Mouse (Mus musculus): ENCODE data around the gene Kmt2a. TPM values are rescaled to one million over a fixed set of nuclear protein-coding genes. Genes with fewer than 3 reads are reported as not detected.

The Kmt2a gene
- polyA plus RNA-seq, 1 experiment from 2014 or later = 9.8 TPM

GRCm38 (mm10) chr9:44878776-44879500, 2.2 kb downstream of the Kmt2a start:
- peak overlapping the region; percentile 97 for H3K9ac ChIP-seq (replicated peaks; ENCODE audit: low read length)
- DNase-seq (ENCODE audit: low spot score) (no peak), ATAC-seq (replicated peaks; ENCODE audit: insufficient number of reproducible peaks, low FRiP score, low TSS enrichment, low read depth) (no peak)
- no peaks in the 10 kb centered on the region for H3K9me3 ChIP-seq (replicated peaks; ENCODE audit: control insufficient read depth, low read length)
- 33% methylated on average over 9 of the region's 9 CpGs for WGBS
- H3K4me1 ChIP-seq (ENCODE audit: control insufficient read depth, insufficient read depth, low read length) = peaks cover 5% of the 10 kb centered on the region
- H3K4me2 ChIP-seq (ENCODE audit: low read depth, low read length) = peak overlapping the region; percentile 95
- H3K36me3 ChIP-seq (replicated peaks; ENCODE audit: control insufficient read depth, insufficient read depth, low read depth, low read length) = no peaks in the 10 kb centered on the region
- peak overlapping the region; percentile 93 for H3K4me3 ChIP-seq (ENCODE audit: low read depth, low read length)
- H3K27ac ChIP-seq (replicated peaks; ENCODE audit: low read depth, low read length) = no peak overlapping the region
- H3K27me3 ChIP-seq (ENCODE audit: control insufficient read depth, insufficient read depth, low read length) = no peaks in the 10 kb centered on the region

- ATAC-seq (replicated peaks; ENCODE audit: insufficient number of reproducible peaks, low FRiP score, low TSS enrichment, low read depth) (no peak), DNase-seq (ENCODE audit: low spot score) (no peak)
- Histone ChIP-seq H3K4me3 (ENCODE audit: low read depth, low read length) (no peak overlapping the region), H3K9ac (replicated peaks; ENCODE audit: low read length) (no peak overlapping the region), H3K27ac (replicated peaks; ENCODE audit: low read depth, low read length) (no peak overlapping the region), H3K36me3 (replicated peaks; ENCODE audit: control insufficient read depth, insufficient read depth, low read depth, low read length) (no peaks in the 10 kb centered on the region), H3K27me3 (ENCODE audit: control insufficient read depth, insufficient read depth, low read length) (no peaks in the 10 kb centered on the region), H3K4me2 (ENCODE audit: low read depth, low read length) (no peak overlapping the region), H3K9me3 (replicated peaks; ENCODE audit: control insufficient read depth, low read length) (no peaks in the 10 kb centered on the region), H3K4me1 (ENCODE audit: control insufficient read depth, insufficient read depth, low read length) (peaks cover 3% of the 10 kb centered on the region)
- 92% methylated on average over 7 of the region's 7 CpGs for WGBS
Observed at GRCm38 (mm10) chr9:44877686-44878085, 3.4 kb downstream of the Kmt2a start.

GRCm38 (mm10) chr9:44875476-44875875, 5.6 kb downstream of the Kmt2a start:
- no peak for ATAC-seq (replicated peaks; ENCODE audit: insufficient number of reproducible peaks, low FRiP score, low TSS enrichment, low read depth)
- Histone ChIP-seq H3K4me1 (ENCODE audit: control insufficient read depth, insufficient read depth, low read length) (peaks cover 3% of the 10 kb centered on the region), H3K4me2 (ENCODE audit: low read depth, low read length) (no peak overlapping the region), H3K36me3 (replicated peaks; ENCODE audit: control insufficient read depth, insufficient read depth, low read depth, low read length) (no peaks in the 10 kb centered on the region; the same call in 1 of the 2 replicates), H3K27ac (replicated peaks; ENCODE audit: low read depth, low read length) (no peak overlapping the region), H3K9ac (replicated peaks; ENCODE audit: low read length) (no peak overlapping the region), H3K4me3 (ENCODE audit: low read depth, low read length) (no peak overlapping the region), H3K27me3 (ENCODE audit: control insufficient read depth, insufficient read depth, low read length) (no peaks in the 10 kb centered on the region), H3K9me3 (replicated peaks; ENCODE audit: control insufficient read depth, low read length) (no peaks in the 10 kb centered on the region)
- no peak for DNase-seq (ENCODE audit: low spot score)
- 64% methylated on average over 7 of the region's 7 CpGs for WGBS

GRCm38 (mm10) chr9:44874198-44874597, 6.9 kb downstream of the Kmt2a start:
- Histone ChIP-seq H3K4me2 (ENCODE audit: low read depth, low read length) (no peak overlapping the region), H3K9ac (replicated peaks; ENCODE audit: low read length) (no peak overlapping the region), H3K9me3 (replicated peaks; ENCODE audit: control insufficient read depth, low read length) (no peaks in the 10 kb centered on the region), H3K36me3 (replicated peaks; ENCODE audit: control insufficient read depth, insufficient read depth, low read depth, low read length) (no peaks in the 10 kb centered on the region; the same call in 1 of the 2 replicates), H3K4me1 (ENCODE audit: control insufficient read depth, insufficient read depth, low read length) (peaks cover 3% of the 10 kb centered on the region), H3K27ac (replicated peaks; ENCODE audit: low read depth, low read length) (0 out of 2 replicates have a peak overlapping the region, but pooled peaks have one; percentile 35), H3K27me3 (ENCODE audit: control insufficient read depth, insufficient read depth, low read length) (no peaks in the 10 kb centered on the region), H3K4me3 (ENCODE audit: low read depth, low read length) (no peak overlapping the region)
- no peak for ATAC-seq (replicated peaks; ENCODE audit: insufficient number of reproducible peaks, low FRiP score, low TSS enrichment, low read depth)
- DNase-seq (ENCODE audit: low spot score) = no peak

- Histone ChIP-seq H3K27ac (replicated peaks; ENCODE audit: low read depth, low read length) (0 out of 2 replicates have a peak overlapping the region, but pooled peaks have one; percentile 35), H3K4me3 (ENCODE audit: low read depth, low read length) (no peak overlapping the region), H3K4me2 (ENCODE audit: low read depth, low read length) (no peak overlapping the region), H3K27me3 (ENCODE audit: control insufficient read depth, insufficient read depth, low read length) (no peaks in the 10 kb centered on the region), H3K36me3 (replicated peaks; ENCODE audit: control insufficient read depth, insufficient read depth, low read depth, low read length) (no peaks in the 10 kb centered on the region; the same call in 1 of the 2 replicates), H3K9ac (replicated peaks; ENCODE audit: low read length) (no peak overlapping the region), H3K4me1 (ENCODE audit: control insufficient read depth, insufficient read depth, low read length) (peaks cover 1% of the 10 kb centered on the region), H3K9me3 (replicated peaks; ENCODE audit: control insufficient read depth, low read length) (no peaks in the 10 kb centered on the region)
- no peak for ATAC-seq (replicated peaks; ENCODE audit: insufficient number of reproducible peaks, low FRiP score, low TSS enrichment, low read depth)
- DNase-seq (ENCODE audit: low spot score) = no peak
- WGBS = 72% methylated on average over 5 of the region's 5 CpGs
Observed at GRCm38 (mm10) chr9:44873665-44874064, 7.4 kb downstream of the Kmt2a start.

- H3K9me3 ChIP-seq (replicated peaks; ENCODE audit: control insufficient read depth, low read length) = no peaks in the 10 kb centered on the region
- no peaks in the 10 kb centered on the region for H3K27me3 ChIP-seq (ENCODE audit: control insufficient read depth, insufficient read depth, low read length)
- DNase-seq (ENCODE audit: low spot score) = no peak
- no peak overlapping the region for H3K4me3 ChIP-seq (ENCODE audit: low read depth, low read length)
- H3K36me3 ChIP-seq (replicated peaks; ENCODE audit: control insufficient read depth, insufficient read depth, low read depth, low read length) = peaks cover 2% of the 10 kb centered on the region
- no peak overlapping the region for H3K27ac ChIP-seq (replicated peaks; ENCODE audit: low read depth, low read length)
- H3K4me1 ChIP-seq (ENCODE audit: control insufficient read depth, insufficient read depth, low read length) = no peaks in the 10 kb centered on the region
- no peak overlapping the region for H3K4me2 ChIP-seq (ENCODE audit: low read depth, low read length)
- WGBS = 82% methylated on average over 13 of the region's 13 CpGs
- no peak for ATAC-seq (replicated peaks; ENCODE audit: insufficient number of reproducible peaks, low FRiP score, low TSS enrichment, low read depth)
- no peak overlapping the region for H3K9ac ChIP-seq (replicated peaks; ENCODE audit: low read length)
Observed at GRCm38 (mm10) chr9:44868336-44869094, 12.6 kb downstream of the Kmt2a start.

- peaks cover 2% of the 10 kb centered on the region for H3K36me3 ChIP-seq (replicated peaks; ENCODE audit: control insufficient read depth, insufficient read depth, low read depth, low read length)
- ATAC-seq (replicated peaks; ENCODE audit: insufficient number of reproducible peaks, low FRiP score, low TSS enrichment, low read depth) (no peak), DNase-seq (ENCODE audit: low spot score) (no peak)
- H3K9me3 ChIP-seq (replicated peaks; ENCODE audit: control insufficient read depth, low read length) = no peaks in the 10 kb centered on the region
- no peaks in the 10 kb centered on the region for H3K4me1 ChIP-seq (ENCODE audit: control insufficient read depth, insufficient read depth, low read length)
- 92% methylated on average over 3 of the region's 3 CpGs for WGBS
- H3K4me3 ChIP-seq (ENCODE audit: low read depth, low read length) = no peak overlapping the region
- H3K27ac ChIP-seq (replicated peaks; ENCODE audit: low read depth, low read length) = no peak overlapping the region
- no peak overlapping the region for H3K9ac ChIP-seq (replicated peaks; ENCODE audit: low read length)
- no peak overlapping the region for H3K4me2 ChIP-seq (ENCODE audit: low read depth, low read length)
- no peaks in the 10 kb centered on the region for H3K27me3 ChIP-seq (ENCODE audit: control insufficient read depth, insufficient read depth, low read length)
Observed at GRCm38 (mm10) chr9:44867664-44868063, 13.4 kb downstream of the Kmt2a start.
